Mouse (Mus musculus) megakaryocyte, embryonic 14.5 days (primary cell): ENCODE measurements around the gene Ntm.

Experiments used
- FLI1 ChIP-seq: IDR thresholded peaks from 2 replicates; pipeline ENCODE4 v1.6.1; 2012; ENCODE audit warnings: low read length, inconsistent platforms, mixed read lengths
- GATA1 ChIP-seq: IDR thresholded peaks from 3 replicates; pipeline ENCODE4 v1.6.1; 2012; ENCODE audit warnings: mixed read lengths, low read length, inconsistent platforms, borderline replicate concordance

GRCm38 (mm10) chr9:29215241-29215640, 747.7 kb downstream of the Ntm start:
- TF ChIP-seq GATA1 (no peak), FLI1 (no peak)
